Mouse (Mus musculus) embryonic fibroblast, embryonic 13.5 days (primary cell): ENCODE measurements around the gene Mei1. TPM values are rescaled to one million over a fixed set of nuclear protein-coding genes. Genes with fewer than 3 reads are reported as not detected.

ENCODE experiments used
- H3K27ac ChIP-seq: 2 replicates; pipeline ENCODE4 v1.5.1; 2012; ENCODE audit warnings: low read length, control low read depth, inconsistent platforms; ENCODE audit not compliant: insufficient read depth
- H3K4me1 ChIP-seq: 2 replicates; pipeline ENCODE4 v1.6.1; 2011; ENCODE audit warnings: low read length; ENCODE audit not compliant: control insufficient read depth, insufficient read depth
- H3K4me3 ChIP-seq: 2 replicates; pipeline ENCODE4 v1.5.1; 2011; ENCODE audit warnings: mild to moderate bottlenecking, control low read depth, low read length; ENCODE audit not compliant: insufficient read depth
- CTCF ChIP-seq: IDR thresholded peaks from 2 replicates; pipeline ENCODE4 v1.5.1; 2011; ENCODE audit warnings: mild to moderate bottlenecking, control low read depth, low read length, moderate library complexity, borderline replicate concordance; ENCODE audit not compliant: insufficient read depth
- POLR2A ChIP-seq: IDR thresholded peaks from 2 replicates; pipeline ENCODE4 v1.6.1; 2011; ENCODE audit warnings: low read depth, mild to moderate bottlenecking, control low read depth, low read length, moderate library complexity
- polyA plus RNA-seq: library from polyadenylated mRNA; stranded (reverse); fragments of >200 nt; gene quantifications from 2 replicates; pipeline ENCODE4 v1.2.4, GENCODE M21; 2011; ENCODE audit warnings: low read depth; ENCODE audit not compliant: missing spikeins, insufficient read length

Mei1 gene
- polyA plus RNA-seq, 1 experiment: not detected

- Histone ChIP-seq H3K4me3 (no peak overlapping the region), H3K4me1 (peaks cover 35% of the 10 kb centered on the region), H3K27ac (no peak overlapping the region)
- no peak for TF ChIP-seq POLR2A
- TF ChIP-seq CTCF: no peak
Observed at GRCm38 (mm10) chr15:82160731-82161640, 91.2 kb downstream of the Mei1 start.

- Histone ChIP-seq H3K4me1 (peaks cover 35% of the 10 kb centered on the region), H3K27ac (no peak overlapping the region), H3K4me3 (no peak overlapping the region)
- TF ChIP-seq POLR2A: no peak
- no peak for TF ChIP-seq CTCF
Observed at GRCm38 (mm10) chr15:82161965-82162600, 92.3 kb downstream of the Mei1 start.

- Histone ChIP-seq H3K4me3 (no peak overlapping the region), H3K4me1 (peaks cover 30% of the 10 kb centered on the region), H3K27ac (no peak overlapping the region)
- TF ChIP-seq CTCF: no peak
- no peak for TF ChIP-seq POLR2A
Observed at GRCm38 (mm10) chr15:82163356-82164060, 93.7 kb downstream of the Mei1 start.

GRCm38 (mm10) chr15:82164061-82164399 is 94.2 kb downstream of the Mei1 start:
- Histone ChIP-seq H3K4me1 (peaks cover 28% of the 10 kb centered on the region), H3K27ac (no peak overlapping the region)
- TF ChIP-seq CTCF: no peak
- TF ChIP-seq POLR2A: no peak

GRCm38 (mm10) chr15:82164496-82164895 is 94.7 kb downstream of the Mei1 start:
- H3K27ac ChIP-seq: no peak overlapping the region
- TF ChIP-seq POLR2A: no peak
- TF ChIP-seq CTCF: no peak

More at GRCm38 (mm10) chr15:82164061-82164399, 94.2 kb downstream of the Mei1 start:
- H3K4me3 ChIP-seq: no peak overlapping the region

GRCm38 (mm10) chr15:82165332-82166239 is 95.8 kb downstream of the Mei1 start:
- Histone ChIP-seq H3K4me3 (no peak overlapping the region), H3K4me1 (peaks cover 19% of the 10 kb centered on the region), H3K27ac (no peak overlapping the region)
- TF ChIP-seq POLR2A: no peak
- TF ChIP-seq CTCF: peak; percentile 62; the same call in 1 of the 2 replicates

More at GRCm38 (mm10) chr15:82164496-82164895, 94.7 kb downstream of the Mei1 start:
- H3K4me3 ChIP-seq: no peak overlapping the region
- peaks cover 25% of the 10 kb centered on the region for H3K4me1 ChIP-seq

- TF ChIP-seq CTCF (no peak), POLR2A (no peak)
- Histone ChIP-seq H3K4me3 (no peak overlapping the region), H3K4me1 (peaks cover 10% of the 10 kb centered on the region)
Observed at GRCm38 (mm10) chr15:82166240-82167100, 96.7 kb downstream of the Mei1 start.

More at GRCm38 (mm10) chr15:82166240-82167100, 96.7 kb downstream of the Mei1 start:
- no peak overlapping the region for H3K27ac ChIP-seq
